Mouse (Mus musculus) effector memory CD4-positive, alpha-beta T cell, adult 7 months (primary cell): ENCODE data around the gene Sel1l3. TPM values are rescaled to one million over a fixed set of nuclear protein-coding genes. Genes with fewer than 3 reads are reported as not detected.

ENCODE experiments used
- polyA plus RNA-seq: library from polyadenylated mRNA; unstranded; fragments of 100-300 nt; shearing (Covaris generic); gene quantifications from one replicate; pipeline ENCODE4 v1.2.1, GENCODE M21; 2017

Gene Sel1l3
- polyA plus RNA-seq: not detected

DNA sequence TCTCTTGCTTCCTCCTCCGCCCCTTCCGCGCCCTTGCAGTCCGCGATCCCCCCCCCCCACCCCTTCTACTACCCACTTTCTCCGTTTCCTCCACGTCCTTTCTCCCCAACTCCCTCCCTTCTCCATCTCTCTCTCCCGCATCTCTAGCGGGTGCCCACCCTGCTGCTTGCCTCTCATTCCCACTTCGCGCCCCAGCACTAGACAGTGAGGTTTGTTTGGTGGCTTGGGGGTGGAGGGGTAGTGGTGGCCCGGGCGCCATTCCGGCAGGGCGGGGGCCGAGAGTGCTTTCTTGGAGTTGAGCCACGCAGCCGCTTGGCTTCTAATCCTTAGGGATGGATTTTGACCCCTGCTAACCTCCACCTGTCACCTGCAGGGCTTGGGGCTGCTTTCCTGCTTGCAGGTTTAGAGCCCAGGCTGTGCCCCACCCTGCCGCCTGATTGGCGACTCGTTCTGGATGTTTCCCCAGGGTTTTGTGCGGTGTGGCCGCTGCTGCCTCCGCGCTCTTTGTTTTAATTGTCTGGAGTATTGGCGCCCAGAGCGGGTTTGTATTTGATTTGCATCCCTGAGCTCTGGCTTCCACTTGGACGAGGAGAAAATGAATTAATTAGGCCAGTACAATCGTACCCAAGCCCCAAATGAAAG, at the start of gene Sel1l3:
Gene Sel1l3, minus strand, starts transcription at position 217 of the 642 bp plus-strand sequence.

Other genes with a start within 250 kb of the Sel1l3 start
- 0.44 TPM for gene Slc34a2, start 175.8 kb downstream of the Sel1l3 start, polyA plus RNA-seq
- 36.2 TPM for gene Smim20, start 53.2 kb upstream of the Sel1l3 start, polyA plus RNA-seq